Comparison of ENCODE assay signal across 7 mouse cellular contexts in genomic region chr12:86678591-86679545, GRCm38 (mm10). TPM values are rescaled to one million over a fixed set of nuclear protein-coding genes. Genes with fewer than 3 reads are reported as not detected.
A peak's percentile ranks its signal among the peaks of the same experiment; 100 is the strongest.
DNase-seq lines count a peak whose midpoint lies in the region; TF ChIP-seq lines count a peak whose summit lies in the region.

Vash1 (plus strand) TSS chr12:86678700.

- peaks cover 9% of the 10 kb centered on the region for H3K9me3 ChIP-seq in megakaryocyte, embryonic 14.5 days

- DNase-seq in adrenal gland, postnatal 14 days, result peak; percentile 69
- DNase-seq in gastrocnemius, postnatal 25 days, result peak; percentile 52
- peak; percentile 56 for DNase-seq in induced T-regulatory cell, adult 2 months (ENCODE audit: low read depth)
- DNase-seq in left cerebral cortex, postnatal 25 days (ENCODE audit: low spot score in 2 of 2), result peak; percentile 76 to 78
- DNase-seq in right cerebral cortex, postnatal 4 days, result peak; percentile 78

- H3K27me3 ChIP-seq in megakaryocyte, embryonic 14.5 days (replicated peaks), result peaks cover 3% of the 10 kb centered on the region

- peaks cover 20% of the 10 kb centered on the region for H3K36me3 ChIP-seq in megakaryocyte, embryonic 14.5 days (replicated peaks; ENCODE audit: low read length)

- peaks cover 4% of the 10 kb centered on the region for H3K4me1 ChIP-seq in cortical plate, adult 2 months (ENCODE audit: control insufficient read depth, insufficient read depth, low read length)
- H3K4me1 ChIP-seq in megakaryocyte, embryonic 14.5 days, result peaks cover 58% of the 10 kb centered on the region

- peak within 1 kb of the TSS; percentile 94 for H3K27ac ChIP-seq in cortical plate, adult 2 months (ENCODE audit: insufficient read depth, low read length)

- no peak for TF ChIP-seq CTCF in cortical plate, adult 2 months (IDR thresholded peaks at IDR 0.05; ENCODE audit: extremely low read depth, insufficient read depth, low read length)

- peak within 1 kb of the TSS; percentile 95 for H3K4me3 ChIP-seq in cortical plate, adult 2 months (ENCODE audit: insufficient read depth, low read length)
- H3K4me3 ChIP-seq in megakaryocyte, embryonic 14.5 days (replicated peaks), result peak within 1 kb of the TSS; percentile 96

- TF ChIP-seq POLR2A in cortical plate, adult 2 months (IDR thresholded peaks at IDR 0.05; ENCODE audit: extremely low read depth, insufficient read depth, low read length), result peak; percentile 64; the same call in 1 of the 2 replicates

- intact Hi-C loops in left cerebral cortex, postnatal 25 days (cut with DNase I), result loop anchor here (1.0 kb wide), 1 partner anchor 46 kb away; no protein-coding TSS in a partner anchor

RNA-seq across cellular contexts. Expression of gene Vash1, which starts in this region (rescaled TPM):
- 12.0 and 12.2 TPM in 2 replicates for total RNA-seq in adrenal gland, postnatal 14 days (2021)
- polyA plus RNA-seq in cortical plate, adult 2 months (2012; rRNA removed), result 14.7 and 15.8 TPM in 2 replicates
- total RNA-seq in gastrocnemius, postnatal 25 days (2021), result 10 to 100 TPM; 10.3 to 11.8 TPM
- 10 to 100 TPM; 37.1 to 41.6 TPM for total RNA-seq in left cerebral cortex, postnatal 25 days (2021)
- 52.4 and 71.7 TPM in 2 replicates for polyA plus RNA-seq in megakaryocyte, embryonic 14.5 days (2012; ENCODE audit: insufficient read depth, low replicate concordance)

Comparison
In these comparisons a context has a peak if more than half of its experiments do, and no peak if none do; other contexts are left out.
1. Peak in every context shown above with its lines: DNase-seq, H3K4me3 ChIP-seq and H3K27ac ChIP-seq.